Mouse (Mus musculus) erythroblast, embryonic 14.5 days (primary cell): ENCODE measurements around the gene Alg11.

ENCODE experiments used
- GATA1 ChIP-seq: IDR thresholded peaks from 2 replicates; pipeline ENCODE4 v1.6.1; 2012; ENCODE audit warnings: low read length, inconsistent platforms, mixed read lengths
- TAL1 ChIP-seq: IDR thresholded peaks from 3 replicates; pipeline ENCODE4 v1.6.1; 2012; ENCODE audit warnings: low read length, inconsistent platforms, mixed read lengths

GRCm38 (mm10) chr8:22013034-22013707 is 47.4 kb upstream of the Alg11 start:
- TF ChIP-seq TAL1: no peak
- TF ChIP-seq GATA1: no peak
